Mouse (Mus musculus): ENCODE results near the gene Il12rb1. TPM values are rescaled to one million over a fixed set of nuclear protein-coding genes. Genes with fewer than 3 reads are reported as not detected.
A peak's percentile ranks its signal among the peaks of the same experiment; 100 is the strongest.

Gene Il12rb1
- 0.18 and 0.20 TPM in 2 replicates for polyA plus RNA-seq (2015; fragmentation: Nextera tagmentation; extraction: Ambion mirVana)

DNA sequence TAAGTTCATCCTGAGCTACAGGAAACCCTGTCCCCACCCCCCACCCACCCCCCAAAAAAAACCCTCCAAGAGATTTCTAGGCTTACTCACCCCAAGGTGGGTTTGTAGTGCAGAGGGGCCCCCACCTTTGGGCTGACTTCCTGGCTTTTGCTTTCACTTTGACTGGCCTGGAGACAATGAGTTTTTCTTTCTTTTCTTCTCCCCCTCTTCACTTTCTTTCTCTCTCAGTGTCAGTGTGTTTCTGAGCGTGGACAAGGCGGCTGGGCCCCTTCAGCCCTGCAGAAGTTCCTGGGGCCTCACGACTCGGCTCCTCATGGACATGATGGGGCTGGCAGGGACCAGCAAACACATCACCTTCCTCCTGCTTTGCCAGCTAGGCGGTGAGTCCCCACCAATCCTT, at the start of gene Il12rb1:
Gene Il12rb1 (plus strand): TSS at position 211 of the 400 bp plus-strand sequence.

DNA sequence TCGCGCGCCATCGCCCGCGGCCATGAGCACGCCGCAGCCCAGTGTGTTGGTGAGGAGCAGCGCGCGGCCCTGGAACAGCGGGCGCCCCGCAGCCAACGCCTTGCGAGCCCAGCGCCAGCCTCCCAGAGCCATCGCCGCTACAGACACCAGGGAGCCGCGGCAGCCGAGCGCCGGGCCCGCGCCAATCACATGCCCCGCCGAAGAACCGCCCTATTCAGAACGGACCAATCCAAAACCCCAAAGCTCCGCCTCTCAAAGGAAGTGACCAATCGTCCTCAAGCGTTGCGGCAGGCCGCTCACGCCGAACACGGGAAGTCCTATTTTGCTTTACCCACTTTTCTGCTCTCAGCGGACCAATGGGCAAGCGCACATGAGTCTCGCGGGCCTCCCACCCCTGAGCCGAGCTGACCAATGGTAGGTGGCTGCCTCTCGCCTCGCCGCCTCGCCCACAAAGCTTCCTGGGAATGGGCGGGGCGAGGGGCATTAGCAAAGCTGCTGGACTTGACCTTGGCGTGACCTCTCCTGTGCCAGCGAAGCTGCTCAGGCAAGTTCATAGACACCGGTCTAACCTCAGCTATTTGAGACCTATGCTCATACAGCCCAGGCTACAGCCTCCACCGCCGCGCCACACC, 47.4 kb upstream of the Il12rb1 start, which contains the start of gene Mpv17l2:
Gene Mpv17l2 (minus strand): TSS at position 172 of the 632 bp plus-strand sequence.

DNA sequence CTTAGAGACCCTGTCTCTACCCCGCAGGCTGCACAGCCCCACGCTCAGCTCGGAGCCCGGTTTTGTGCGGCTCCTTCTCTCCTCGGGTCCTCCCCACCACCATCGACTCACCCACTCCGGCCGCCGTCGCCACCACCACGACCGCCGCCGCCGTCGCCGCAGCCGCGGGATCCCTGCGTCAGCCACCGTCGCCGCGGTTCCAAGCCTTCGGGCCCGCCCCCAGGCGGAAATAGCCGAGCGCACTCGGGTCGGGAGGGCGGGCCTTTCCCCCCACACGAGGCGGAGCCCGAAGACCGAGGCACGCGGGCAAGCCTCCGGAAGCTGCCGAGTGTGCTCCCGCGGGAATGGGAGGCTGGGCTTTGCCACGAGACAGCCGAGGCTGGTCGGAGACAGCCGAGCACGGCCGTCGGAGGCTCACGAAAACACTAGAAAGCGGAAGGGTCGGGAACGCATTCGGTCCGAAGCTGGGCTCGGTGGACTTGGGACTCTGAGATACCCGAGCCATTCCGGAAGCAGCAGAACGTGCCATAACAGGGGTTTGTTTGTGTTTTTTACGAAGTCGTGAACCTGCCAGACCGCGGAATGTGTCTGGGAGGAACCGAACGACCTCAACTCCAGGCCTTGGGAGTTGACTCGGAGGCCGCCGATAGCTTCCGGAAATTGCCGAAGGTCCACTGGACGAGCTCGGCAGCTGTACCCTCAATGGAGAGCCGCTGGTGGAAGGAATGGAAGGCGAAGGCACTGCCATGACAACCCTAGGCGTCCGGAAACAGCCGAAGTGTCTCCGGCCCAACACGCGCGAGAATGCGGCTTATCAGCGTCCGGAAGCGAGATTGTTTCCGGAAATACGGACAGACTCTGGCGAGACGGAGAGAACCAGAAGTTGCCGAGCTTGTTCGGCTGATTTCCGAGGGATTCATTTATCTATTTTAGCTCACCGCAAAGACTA, 31.5 kb upstream of the Il12rb1 start, which contains the start of gene Pik3r2:
Gene Pik3r2 (minus strand): TSS at position 218 of the 949 bp plus-strand sequence.

GRCm38 (mm10) chr8:70804481-70805206, 3.6 kb upstream of the Il12rb1 start, which contains the start of gene Mast3:
Gene Mast3, minus strand, starts transcription at chr8:70805054.

DNA sequence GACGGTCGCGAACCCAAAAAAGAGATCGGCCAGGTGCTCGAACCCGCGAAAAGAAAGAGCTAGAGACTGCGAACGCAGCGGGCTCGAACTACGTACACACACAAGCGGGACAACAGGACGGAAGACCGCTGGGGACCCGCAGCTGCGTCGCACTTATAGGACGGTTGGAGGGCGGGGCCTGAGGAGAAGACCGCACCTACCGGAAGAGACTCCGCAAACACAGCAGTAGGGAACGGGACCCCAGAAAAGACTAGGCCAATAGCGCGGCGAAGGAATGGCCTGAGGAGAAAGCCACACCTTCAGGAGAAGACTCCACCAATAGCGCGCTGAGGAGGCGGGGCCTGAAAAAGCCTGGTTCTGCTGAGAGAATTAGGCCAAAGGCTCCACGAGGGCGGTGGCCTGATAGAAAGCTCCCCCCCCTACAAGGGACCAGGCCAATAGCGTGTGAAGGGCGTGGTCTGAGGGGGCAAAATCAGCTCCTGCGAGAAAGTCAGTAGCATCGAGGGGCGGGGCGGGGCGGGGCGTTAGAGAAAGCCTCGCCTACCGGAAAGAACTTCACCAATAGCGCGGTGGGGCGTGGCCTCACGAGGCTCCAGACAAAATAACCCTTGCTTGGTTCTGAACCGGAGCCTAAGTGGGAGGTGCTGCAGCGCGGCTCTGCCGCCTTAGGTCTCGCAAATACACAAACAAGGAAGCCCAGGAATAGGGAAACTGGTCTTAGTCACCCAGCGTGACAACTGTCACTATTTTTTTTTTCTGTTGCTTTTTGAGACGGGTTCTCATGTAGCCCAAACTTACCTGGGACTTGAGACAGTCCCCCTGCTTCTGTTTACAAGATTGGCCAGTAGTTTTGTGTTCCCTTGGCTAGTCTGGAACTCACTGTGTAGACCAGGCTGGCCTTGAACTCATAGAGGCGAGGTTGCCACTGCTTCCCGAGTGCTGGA, 31.4 kb downstream of the Il12rb1 start, which contains the start of gene Arrdc2:
Gene Arrdc2 (minus strand): TSS at position 313 of the 944 bp plus-strand sequence.

DNA sequence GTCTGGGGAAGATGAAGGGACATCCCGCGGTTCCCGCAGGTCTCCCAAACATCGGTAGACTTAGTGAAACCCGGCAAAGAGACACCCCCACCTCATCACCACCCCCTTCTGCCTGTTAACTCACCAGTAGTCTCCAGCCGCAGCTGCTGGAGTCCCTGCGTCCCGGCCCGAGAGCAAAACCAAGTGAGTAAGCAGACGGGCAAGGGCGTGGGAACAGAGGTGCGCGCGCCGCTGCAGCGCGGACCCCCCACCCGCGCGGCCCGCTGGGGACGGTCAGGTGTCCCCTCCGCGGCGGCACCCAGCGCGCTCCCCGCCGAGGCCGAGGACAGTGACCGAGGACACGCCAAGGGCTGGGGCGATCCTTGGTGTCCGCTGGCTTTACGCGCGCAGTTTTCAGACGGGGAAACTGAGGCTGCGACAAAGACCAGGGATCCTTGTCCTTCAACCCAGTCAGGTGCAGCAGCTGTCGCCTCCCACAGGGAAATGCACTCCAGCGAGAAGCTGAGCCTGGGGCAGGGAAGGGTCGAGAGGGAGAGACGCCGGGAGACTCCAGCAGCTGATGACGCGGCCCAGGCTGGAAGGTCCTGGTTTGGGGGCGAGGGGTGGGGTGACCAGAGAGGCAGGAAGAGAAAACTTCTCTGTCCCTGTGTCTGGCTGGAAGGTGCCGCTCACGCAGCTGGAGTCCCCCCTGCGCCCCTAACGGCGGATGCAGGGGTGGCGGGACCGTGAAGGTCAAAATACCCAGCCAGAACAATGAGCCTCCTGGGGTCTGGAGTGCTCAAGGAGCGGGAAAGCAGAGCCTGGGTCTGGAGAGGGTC, 54.8 kb downstream of the Il12rb1 start, which contains the start of gene Kcnn1:
Gene Kcnn1 (minus strand): TSS at position 435 of the 818 bp plus-strand sequence.

Small RNAs within 50 kb of the gene (microRNA-seq; reads per million reads assigned to microRNA genes)
- 3.9 reads per million, percentile 2 among the genes with 10 or more reads in this experiment for gene Mir7240 (ENCODE audit: borderline replicate concordance, insufficient number of aligned reads)

Other genes with a start within 250 kb of the Il12rb1 start
- 85.1 and 85.8 TPM in 2 replicates for gene Isyna1, start 214.1 kb upstream of the Il12rb1 start, polyA plus RNA-seq (2015; fragmentation: Nextera tagmentation; extraction: Ambion mirVana)
- 127 and 131 TPM in 2 replicates for gene Ssbp4, start 199.6 kb upstream of the Il12rb1 start, polyA plus RNA-seq (2015; fragmentation: Nextera tagmentation; extraction: Ambion mirVana)
- gene Lrrc25, start 192.3 kb upstream of the Il12rb1 start, polyA plus RNA-seq (2015; fragmentation: Nextera tagmentation; extraction: Ambion mirVana) = 4.8 and 5.1 TPM in 2 replicates
- 0.72 and 1.8 TPM in 2 replicates for gene Gdf15, start 176.0 kb upstream of the Il12rb1 start, polyA plus RNA-seq (2015; fragmentation: Nextera tagmentation; extraction: Ambion mirVana)
- gene Pgpep1, start 148.1 kb upstream of the Il12rb1 start, polyA plus RNA-seq (2015; fragmentation: Nextera tagmentation; extraction: Ambion mirVana) = 45.9 and 87.4 TPM in 2 replicates
- 186 and 193 TPM in 2 replicates for gene Lsm4, start 135.2 kb upstream of the Il12rb1 start, polyA plus RNA-seq (2015; fragmentation: Nextera tagmentation; extraction: Ambion mirVana)
- gene Jund, start 109.5 kb upstream of the Il12rb1 start, polyA plus RNA-seq (2015; fragmentation: Nextera tagmentation; extraction: Ambion mirVana) = 136 and 140 TPM in 2 replicates
- 0.04 and 0.05 TPM in 2 replicates for gene Iqcn, start 105.0 kb upstream of the Il12rb1 start, polyA plus RNA-seq (2015; fragmentation: Nextera tagmentation; extraction: Ambion mirVana)
- gene Gm3336, start 89.9 kb upstream of the Il12rb1 start, polyA plus RNA-seq (2015; fragmentation: Nextera tagmentation; extraction: Ambion mirVana) = 0.17 and 0.50 TPM in 2 replicates
- gene Pde4c, start 84.7 kb upstream of the Il12rb1 start, polyA plus RNA-seq (2015; fragmentation: Nextera tagmentation; extraction: Ambion mirVana) = 0.05 and 0.72 TPM in 2 replicates
- 62.7 and 85.6 TPM in 2 replicates for gene Rab3a, start 53.8 kb upstream of the Il12rb1 start, polyA plus RNA-seq (2015; fragmentation: Nextera tagmentation; extraction: Ambion mirVana)
- gene Mpv17l2, start 47.5 kb upstream of the Il12rb1 start, polyA plus RNA-seq (2015; fragmentation: Nextera tagmentation; extraction: Ambion mirVana) = 97.0 and 178 TPM in 2 replicates
- gene Pik3r2, start 31.7 kb upstream of the Il12rb1 start, polyA plus RNA-seq (2015; fragmentation: Nextera tagmentation; extraction: Ambion mirVana) = 28.8 and 38.7 TPM in 2 replicates
- 7.7 and 11.8 TPM in 2 replicates for gene Mast3, start 3.4 kb upstream of the Il12rb1 start, polyA plus RNA-seq (2015; fragmentation: Nextera tagmentation; extraction: Ambion mirVana)
- gene Arrdc2, start 31.3 kb downstream of the Il12rb1 start, polyA plus RNA-seq (2015; fragmentation: Nextera tagmentation; extraction: Ambion mirVana) = 7.9 TPM in 2 replicates
- gene Kcnn1, start 54.8 kb downstream of the Il12rb1 start, polyA plus RNA-seq (2015; fragmentation: Nextera tagmentation; extraction: Ambion mirVana) = 0.49 and 1.3 TPM in 2 replicates
- 63.0 and 64.4 TPM in 2 replicates for gene Ccdc124, start 65.5 kb downstream of the Il12rb1 start, polyA plus RNA-seq (2015; fragmentation: Nextera tagmentation; extraction: Ambion mirVana)
- 0.40 and 0.96 TPM in 2 replicates for gene Slc5a5, start 84.3 kb downstream of the Il12rb1 start, polyA plus RNA-seq (2015; fragmentation: Nextera tagmentation; extraction: Ambion mirVana)
- 5,087 and 7,211 TPM in 2 replicates for gene Rpl18a, start 89.0 kb downstream of the Il12rb1 start, polyA plus RNA-seq (2015; fragmentation: Nextera tagmentation; extraction: Ambion mirVana)
- 25.8 and 27.4 TPM in 2 replicates for gene Map1s, start 97.5 kb downstream of the Il12rb1 start, polyA plus RNA-seq (2015; fragmentation: Nextera tagmentation; extraction: Ambion mirVana)